Mouse (Mus musculus): ENCODE results near the gene Ankrd35. TPM values are rescaled to one million over a fixed set of nuclear protein-coding genes. Genes with fewer than 3 reads are reported as not detected.

Ankrd35 gene
- total RNA-seq (2021): 1 to 10 TPM; 8.3 to 9.5 TPM
- long read RNA-seq, experiment 1, partial matches to known transcripts: 6 of 13 reads
- long read RNA-seq, experiment 1, other reads (novel, unspliced or antisense): 7 of 13 reads
- long read RNA-seq, experiment 2, full-length matches to known transcripts: 1 of 14 reads
- long read RNA-seq, experiment 2, partial matches to known transcripts: 6 of 14 reads
- long read RNA-seq, experiment 2, other reads (novel, unspliced or antisense): 7 of 14 reads

DNA sequence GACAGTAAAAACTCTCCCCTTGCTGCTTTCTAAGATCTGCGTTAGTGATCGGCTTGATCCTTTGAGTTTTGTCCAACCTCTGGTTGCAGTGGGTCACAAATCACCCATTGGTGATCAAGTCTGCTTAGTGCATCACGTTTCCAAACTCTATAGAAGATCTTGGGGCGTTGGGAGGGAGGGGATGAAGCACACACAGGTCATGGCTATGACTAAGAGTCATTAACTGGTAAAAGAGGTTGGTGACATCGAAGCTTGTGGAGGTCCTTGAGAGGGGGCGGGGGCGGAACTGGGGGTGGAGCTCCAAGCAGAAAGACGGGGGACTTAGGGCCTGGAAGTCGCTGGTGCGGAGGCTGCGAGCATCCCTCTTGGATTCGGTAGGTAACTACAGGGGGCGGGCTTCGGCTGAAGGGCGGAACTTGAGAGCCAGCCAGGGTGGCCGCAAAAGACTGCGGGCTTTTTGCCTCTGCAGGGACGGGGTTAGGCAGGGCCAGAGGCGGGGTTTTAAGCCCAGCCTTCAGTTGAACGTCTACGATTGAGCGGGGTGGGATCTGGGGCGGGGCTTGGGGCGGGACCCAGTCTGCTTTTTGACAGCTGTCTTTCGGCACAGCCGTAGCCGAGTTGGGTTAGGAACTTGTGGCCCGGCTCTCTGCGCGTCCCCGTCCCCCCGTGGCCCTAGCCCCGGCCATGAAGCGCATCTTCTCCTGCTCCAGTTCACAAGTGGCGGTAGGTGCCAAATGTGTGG lies at the start of gene Ankrd35:
TSS of gene Ankrd35 (plus strand) at position 405 of the 742 bp plus-strand sequence.
- intact Hi-C loops (cut with DNase I): loop anchor here (2.0 kb wide), 1 partner anchor 27 kb away; the partner anchor contains the start of gene Pias3
- H3K4me3 ChIP-seq: peak within 1 kb of the TSS; percentile 63
- peak; percentile 65 to 70 for DNase-seq (ENCODE audit: extremely low spot score in 1 of 2, low spot score in 2 of 2)
- peak; percentile 30 for TF ChIP-seq CTCF (IDR thresholded peaks at IDR 0.05)
- H3K27ac ChIP-seq: peak within 1 kb of the TSS; percentile 66; the same call in 1 of the 2 replicates

DNA sequence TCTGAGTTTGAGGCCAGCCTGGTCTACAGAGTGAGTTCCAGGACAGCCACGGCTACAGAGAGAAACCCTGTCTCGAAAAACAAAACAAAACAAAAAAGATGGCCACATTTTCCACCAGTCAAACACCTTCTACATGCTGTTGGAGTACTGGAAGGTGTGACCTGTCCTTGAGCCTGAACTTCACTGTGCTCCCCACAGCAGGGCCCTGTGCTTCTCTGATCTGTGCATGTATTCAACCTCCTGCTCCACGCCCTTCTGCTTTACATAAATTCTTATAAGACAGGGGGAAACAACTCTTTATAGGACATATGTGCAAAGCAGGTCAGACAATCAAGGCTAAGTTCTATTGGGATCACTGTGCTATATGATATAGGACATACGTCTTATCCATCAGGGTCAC lies 46.7 kb upstream of the Ankrd35 start:
- DNase-seq (ENCODE audit: extremely low spot score in 1 of 2, low spot score in 2 of 2): no peak
- no peak overlapping the region for H3K4me3 ChIP-seq
- TF ChIP-seq CTCF (IDR thresholded peaks at IDR 0.05): no peak
- H3K27ac ChIP-seq: no peak overlapping the region
- intact Hi-C loops (cut with DNase I): no loop called here

DNA sequence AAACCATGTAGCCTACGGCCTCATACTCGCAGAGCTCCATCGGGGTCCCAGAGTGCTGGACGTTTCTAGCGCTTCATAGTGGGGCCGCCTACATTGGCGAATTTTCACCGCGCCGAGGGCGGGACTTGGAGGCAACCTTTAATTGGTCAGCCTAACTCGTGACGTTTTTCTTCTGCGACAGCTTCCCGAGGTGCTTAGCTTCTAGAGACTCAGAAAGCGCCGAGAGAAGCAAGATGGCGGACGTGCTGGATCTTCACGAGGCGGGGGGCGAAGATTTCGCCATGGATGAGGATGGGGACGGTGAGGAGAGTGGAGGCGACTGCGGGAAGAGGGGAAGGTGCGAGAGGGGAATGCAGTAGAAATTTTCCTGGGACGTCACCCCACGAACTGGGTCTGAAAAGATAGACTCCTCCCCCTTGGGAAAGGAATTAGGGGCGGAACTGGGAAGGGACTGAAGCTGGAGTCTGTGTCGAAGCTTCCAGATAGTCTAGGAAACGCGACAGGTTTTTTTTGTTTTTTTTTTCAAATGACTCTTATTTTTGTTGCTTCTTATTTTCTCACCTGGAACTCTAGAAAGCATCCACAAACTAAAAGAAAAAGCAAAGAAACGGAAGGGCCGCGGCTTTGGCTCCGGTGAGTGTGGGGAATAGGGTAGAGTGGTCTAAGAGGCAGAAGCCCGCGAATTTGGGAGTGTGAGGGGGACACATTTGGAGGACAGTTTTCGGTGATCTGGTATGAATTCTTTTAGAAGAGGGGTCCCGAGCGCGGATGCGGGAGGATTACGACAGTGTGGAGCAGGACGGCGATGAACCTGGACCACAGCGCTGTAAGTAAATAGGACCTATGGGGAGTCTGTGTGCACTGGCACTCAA lies 40.0 kb upstream of the Ankrd35 start, which contains the start of gene Rbm8a:
TSS of gene Rbm8a (plus strand) at position 205 of the 872 bp plus-strand sequence.
- Histone ChIP-seq H3K4me3 (peak within 1 kb of the TSS; percentile 66), H3K27ac (peak within 1 kb of the TSS; percentile 89)
- peak; percentile 95 to 96 for DNase-seq (ENCODE audit: extremely low spot score in 1 of 2, low spot score in 2 of 2)
- intact Hi-C loops (cut with DNase I): loop anchor here (2.0 kb wide), 1 partner anchor 27 kb away; no protein-coding TSS in a partner anchor
- TF ChIP-seq CTCF (IDR thresholded peaks at IDR 0.05): no peak

DNA sequence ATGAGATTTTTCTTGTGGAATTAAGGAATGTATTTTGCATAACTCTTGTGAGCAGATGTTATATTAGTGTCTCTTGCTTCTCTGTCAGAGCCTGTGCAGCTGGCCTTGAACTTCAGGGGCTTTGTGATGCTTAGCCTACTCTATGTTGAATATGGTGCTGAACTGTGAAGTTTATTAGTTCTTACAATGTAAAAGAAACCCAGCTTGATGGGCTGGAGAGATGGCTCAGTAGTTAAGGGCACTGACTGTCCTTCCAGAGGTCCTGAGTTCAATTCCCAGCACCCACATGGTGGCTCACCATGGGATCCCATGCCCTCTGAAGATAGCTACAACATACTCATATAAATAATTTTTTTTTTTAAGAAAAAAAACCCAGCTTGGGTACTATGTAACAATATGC lies 37.9 kb upstream of the Ankrd35 start:
- Histone ChIP-seq H3K27ac (no peak overlapping the region), H3K4me3 (no peak overlapping the region)
- intact Hi-C loops (cut with DNase I): no loop called here
- no peak for TF ChIP-seq CTCF (IDR thresholded peaks at IDR 0.05)
- DNase-seq (ENCODE audit: extremely low spot score in 1 of 2, low spot score in 2 of 2): no peak

DNA sequence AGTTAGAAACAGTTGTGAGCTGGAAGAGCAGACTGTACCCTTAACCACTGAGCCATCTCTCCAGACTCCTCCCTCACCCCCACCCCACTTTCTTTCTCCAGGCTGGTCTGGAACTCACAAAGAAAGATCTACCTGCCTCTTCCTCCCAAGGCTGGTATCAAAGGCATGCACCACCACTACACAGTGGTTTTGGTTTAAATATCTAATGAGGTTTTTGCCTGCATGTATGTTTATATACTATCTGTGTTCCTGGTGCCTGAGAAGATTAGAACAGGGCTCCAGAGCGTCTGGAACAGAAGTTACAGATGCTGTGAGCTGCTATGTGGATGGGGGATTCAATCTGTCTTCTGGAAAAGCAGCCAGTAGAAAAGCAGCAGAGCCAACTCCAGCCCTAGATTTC lies 35.9 kb upstream of the Ankrd35 start:
- no peak overlapping the region for H3K27ac ChIP-seq
- no peak overlapping the region for H3K4me3 ChIP-seq
- DNase-seq (ENCODE audit: extremely low spot score in 1 of 2, low spot score in 2 of 2): no peak
- intact Hi-C loops (cut with DNase I): no loop called here
- TF ChIP-seq CTCF (IDR thresholded peaks at IDR 0.05): no peak

DNA sequence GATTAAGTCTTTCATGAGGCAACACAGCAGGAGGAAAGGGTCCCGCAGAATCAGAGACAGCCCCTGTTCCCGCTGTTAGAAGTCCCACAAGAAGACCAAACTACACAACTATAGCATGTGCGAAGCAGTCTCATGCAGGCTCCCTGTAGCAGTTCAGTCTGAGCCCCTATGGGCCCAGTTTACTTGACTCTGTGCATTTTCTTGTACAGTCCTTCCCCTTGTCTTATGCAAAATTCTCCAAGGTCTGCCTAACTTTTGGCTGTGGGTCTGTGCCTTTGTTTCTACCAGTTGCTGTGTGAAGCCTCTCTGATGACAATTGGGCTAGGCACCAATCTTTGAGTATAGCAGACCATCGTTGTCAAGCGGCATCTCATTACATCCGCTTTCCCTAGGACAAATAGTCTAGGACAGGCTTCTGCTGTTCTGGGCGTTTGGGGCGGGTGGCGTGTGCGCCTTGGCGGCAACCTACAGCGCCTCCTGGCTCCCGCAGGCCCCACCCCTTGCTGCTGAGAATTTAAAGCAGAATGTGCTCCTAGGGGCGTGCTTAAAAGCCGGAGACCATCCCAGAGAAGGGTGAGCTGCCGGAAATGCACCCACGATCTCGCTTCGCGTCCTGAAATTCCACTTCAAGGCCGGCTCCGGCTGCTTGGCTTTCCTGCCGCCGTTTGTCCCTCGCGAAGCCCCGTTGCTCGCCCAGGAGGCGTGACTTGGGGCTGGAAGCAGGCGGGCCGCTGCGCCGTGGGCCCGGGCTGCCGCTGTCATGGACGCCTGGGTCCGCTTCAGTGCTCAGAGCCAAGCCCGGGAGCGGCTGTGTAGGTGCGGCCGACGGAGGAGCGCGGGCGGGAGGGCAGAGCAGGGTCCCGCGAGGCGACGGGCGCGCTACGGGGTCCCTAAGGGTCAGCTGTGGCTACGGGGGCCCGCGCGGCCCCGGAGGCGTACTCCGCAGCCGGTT lies 34.7 kb upstream of the Ankrd35 start, which contains the start of the genes Pex11b and Gm42957:
TSS of gene Pex11b (plus strand) at position 449 of the 952 bp plus-strand sequence.
TSS of gene Gm42957 (plus strand) at position 547 of the 952 bp plus-strand sequence.
- intact Hi-C loops (cut with DNase I): no loop called here
- H3K4me3 ChIP-seq: peak within 1 kb of the TSS; percentile 87
- TF ChIP-seq CTCF (IDR thresholded peaks at IDR 0.05): peak; percentile 36
- DNase-seq (ENCODE audit: extremely low spot score in 1 of 2, low spot score in 2 of 2): peak; percentile 89 to 92
- peak within 1 kb of the TSS; percentile 84 for H3K27ac ChIP-seq

DNA sequence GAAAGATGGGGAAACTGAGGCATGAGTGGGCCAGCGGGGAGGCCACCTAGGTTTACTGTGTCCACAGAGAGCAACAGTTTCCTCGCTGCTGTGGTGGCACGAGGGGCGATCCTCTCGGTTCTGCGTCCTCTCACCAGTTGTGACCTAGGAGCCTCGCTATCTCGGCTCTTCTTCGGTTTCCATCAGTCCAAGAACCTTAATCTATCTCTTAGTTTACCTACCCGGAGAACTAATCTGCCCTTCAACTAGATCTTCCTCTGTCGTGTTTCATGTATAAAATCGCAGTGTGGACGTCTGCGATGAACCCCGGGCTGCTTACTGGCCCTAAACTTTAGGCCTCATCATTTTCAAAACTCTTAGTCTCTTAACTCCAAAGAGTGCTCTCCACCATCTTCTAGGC lies 34.0 kb upstream of the Ankrd35 start:
- H3K27ac ChIP-seq: peak overlapping the region; percentile 84
- intact Hi-C loops (cut with DNase I): loop anchor here (2.0 kb wide), 1 partner anchor 89 kb away; no protein-coding TSS in a partner anchor
- H3K4me3 ChIP-seq: peak overlapping the region; percentile 87
- DNase-seq (ENCODE audit: extremely low spot score in 1 of 2, low spot score in 2 of 2): no peak
- no peak for TF ChIP-seq CTCF (IDR thresholded peaks at IDR 0.05)

DNA sequence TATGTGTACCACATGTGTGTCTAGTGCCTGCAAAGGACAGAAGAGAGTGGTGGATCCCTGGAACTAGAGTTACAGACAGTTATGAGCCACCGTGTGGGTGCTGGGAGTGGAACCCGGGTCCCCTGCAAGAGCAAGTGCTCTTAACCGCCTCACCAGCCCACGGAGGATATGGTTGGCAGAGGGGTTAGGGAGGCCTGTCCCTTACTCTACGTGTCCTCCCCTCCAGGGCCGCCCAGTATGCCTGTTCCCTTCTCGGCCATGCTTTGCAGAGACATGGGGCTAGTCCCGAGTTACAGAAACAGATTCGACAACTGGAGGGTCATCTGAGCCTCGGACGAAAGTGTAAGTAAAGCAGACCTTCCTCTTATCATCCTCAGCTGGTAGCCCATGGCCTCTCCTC lies 33.5 kb upstream of the Ankrd35 start:
- TF ChIP-seq CTCF (IDR thresholded peaks at IDR 0.05): no peak
- intact Hi-C loops (cut with DNase I): loop anchor here (2.0 kb wide), 1 partner anchor 90 kb away; no protein-coding TSS in a partner anchor
- H3K4me3 ChIP-seq: peak overlapping the region; percentile 87
- no peak overlapping the region for H3K27ac ChIP-seq
- DNase-seq (ENCODE audit: extremely low spot score in 1 of 2, low spot score in 2 of 2): no peak

DNA sequence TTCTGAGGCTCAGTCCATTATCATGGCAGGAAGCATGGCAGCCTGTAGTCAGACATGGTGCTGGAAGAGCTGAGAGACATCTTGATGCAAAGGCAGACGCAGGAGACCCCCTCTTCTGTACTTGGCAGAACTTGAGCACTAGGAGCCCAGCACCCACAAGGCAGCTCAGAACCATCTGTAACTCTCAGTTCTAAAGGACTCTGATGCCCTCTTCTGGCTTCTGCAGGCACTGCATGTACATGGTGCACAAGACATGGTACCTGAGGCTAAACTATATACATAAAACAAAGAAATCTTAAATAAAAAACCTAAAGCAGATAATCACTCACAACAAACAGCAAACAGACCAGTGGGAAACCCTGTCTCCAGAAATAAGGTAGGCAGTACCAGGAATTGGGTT lies 30.7 kb upstream of the Ankrd35 start:
- peak; percentile 72 for TF ChIP-seq CTCF (IDR thresholded peaks at IDR 0.05)
- peak; percentile 42 to 60 for DNase-seq (ENCODE audit: extremely low spot score in 1 of 2, low spot score in 2 of 2)
- Histone ChIP-seq H3K27ac (no peak overlapping the region), H3K4me3 (no peak overlapping the region)
- intact Hi-C loops (cut with DNase I): loop anchor here (2.0 kb wide), 1 partner anchor 58 kb away; no protein-coding TSS in a partner anchor

DNA sequence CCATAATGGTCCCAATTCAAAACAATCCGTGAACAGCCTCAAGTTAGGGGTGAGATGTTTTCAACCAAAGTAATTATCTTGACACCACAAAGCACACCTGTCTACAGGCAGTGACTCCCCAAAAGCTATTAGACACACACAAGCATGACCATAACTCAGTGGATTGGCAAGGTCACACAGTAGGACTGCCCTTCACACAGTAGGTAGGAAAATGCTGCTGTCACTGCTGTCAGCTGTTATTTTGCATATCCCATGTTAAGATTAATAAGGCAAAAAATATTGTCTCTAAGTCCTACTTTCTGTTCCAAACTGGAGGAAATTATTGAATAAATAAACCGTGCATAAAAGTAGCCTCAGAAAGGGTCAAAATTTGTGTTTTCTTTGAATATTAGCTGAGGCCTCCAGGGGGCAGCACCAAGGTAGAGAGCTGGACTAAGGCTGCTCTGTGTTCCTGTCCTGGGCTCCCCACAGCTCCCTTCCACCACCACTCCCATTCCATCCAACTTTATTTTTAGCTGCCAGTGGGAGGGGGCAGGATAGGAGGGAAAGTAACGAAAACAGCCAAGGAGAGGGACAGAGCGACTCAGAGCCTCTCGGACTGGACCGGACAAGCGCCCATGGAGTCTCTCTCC lies 24.8 kb upstream of the Ankrd35 start, which contains the start of gene Itga10:
TSS of gene Itga10 (plus strand) at position 567 of the 632 bp plus-strand sequence.
- TF ChIP-seq CTCF (IDR thresholded peaks at IDR 0.05): peak; percentile 70
- DNase-seq (ENCODE audit: extremely low spot score in 1 of 2, low spot score in 2 of 2): no peak
- no peak within 1 kb of the TSS for H3K4me3 ChIP-seq
- intact Hi-C loops (cut with DNase I): loop anchor here (2.0 kb wide), 1 partner anchor 16 kb away; no protein-coding TSS in a partner anchor
- H3K27ac ChIP-seq: no peak within 1 kb of the TSS
